Mouse (Mus musculus): ENCODE results near the gene Sh3gl1.

The Sh3gl1 gene

GRCm38 (mm10) chr17:56021161-56021910 lies 15.1 kb downstream of the Sh3gl1 start:
- TF ChIP-seq NANOG (IDR thresholded peaks at IDR 0.05; ENCODE audit: borderline replicate concordance, low read length) = no peak
- TF ChIP-seq CTCF (conservative IDR thresholded peaks at IDR 0.05; ENCODE audit: low read length) = no peak
- TF ChIP-seq POU5F1 (IDR thresholded peaks at IDR 0.05; ENCODE audit: borderline replicate concordance, low read length) = no peak
- no peaks in the 10 kb centered on the region for H3K27me3 ChIP-seq (ENCODE audit: insufficient read depth, low read length)
- H3K4me3 ChIP-seq (replicated peaks; ENCODE audit: low read length) = no peak overlapping the region
- H3K36me3 ChIP-seq (ENCODE audit: insufficient read depth, low read length) = peaks cover 100% of the 10 kb centered on the region
- H3K4me1 ChIP-seq (replicated peaks; ENCODE audit: low read depth, low read length) = peaks cover 73% of the 10 kb centered on the region
- H3K9me3 ChIP-seq (ENCODE audit: low read length) = no peaks in the 10 kb centered on the region

- no peaks in the 10 kb centered on the region for H3K27me3 ChIP-seq (ENCODE audit: insufficient read depth, low read length)
- TF ChIP-seq POU5F1 (IDR thresholded peaks at IDR 0.05; ENCODE audit: borderline replicate concordance, low read length) (no peak), CTCF (conservative IDR thresholded peaks at IDR 0.05; ENCODE audit: low read length) (no peak), NANOG (IDR thresholded peaks at IDR 0.05; ENCODE audit: borderline replicate concordance, low read length) (no peak)
- peaks cover 76% of the 10 kb centered on the region for H3K4me1 ChIP-seq (replicated peaks; ENCODE audit: low read depth, low read length)
- no peak overlapping the region for H3K4me3 ChIP-seq (replicated peaks; ENCODE audit: low read length)
- no peaks in the 10 kb centered on the region for H3K9me3 ChIP-seq (ENCODE audit: low read length)
- peaks cover 100% of the 10 kb centered on the region for H3K36me3 ChIP-seq (ENCODE audit: insufficient read depth, low read length)
Observed at GRCm38 (mm10) chr17:56020400-56021084, 15.9 kb downstream of the Sh3gl1 start.

GRCm38 (mm10) chr17:56018347-56019131 lies 17.9 kb downstream of the Sh3gl1 start:
- H3K4me1 ChIP-seq (replicated peaks; ENCODE audit: low read depth, low read length) = peaks cover 67% of the 10 kb centered on the region
- H3K4me3 ChIP-seq (replicated peaks; ENCODE audit: low read length) = peak overlapping the region; percentile 14
- TF ChIP-seq NANOG (IDR thresholded peaks at IDR 0.05; ENCODE audit: borderline replicate concordance, low read length) (no peak), CTCF (conservative IDR thresholded peaks at IDR 0.05; ENCODE audit: low read length) (no peak; the same call in 1 of the 2 replicates), POU5F1 (IDR thresholded peaks at IDR 0.05; ENCODE audit: borderline replicate concordance, low read length) (no peak)
- H3K36me3 ChIP-seq (ENCODE audit: insufficient read depth, low read length) = peaks cover 98% of the 10 kb centered on the region
- H3K27me3 ChIP-seq (ENCODE audit: insufficient read depth, low read length) = no peaks in the 10 kb centered on the region
- H3K9me3 ChIP-seq (ENCODE audit: low read length) = no peaks in the 10 kb centered on the region

- TF ChIP-seq CTCF (conservative IDR thresholded peaks at IDR 0.05; ENCODE audit: low read length) = no peak
- TF ChIP-seq NANOG (IDR thresholded peaks at IDR 0.05; ENCODE audit: borderline replicate concordance, low read length) = no peak
- TF ChIP-seq POU5F1 (IDR thresholded peaks at IDR 0.05; ENCODE audit: borderline replicate concordance, low read length) = no peak
- H3K9me3 ChIP-seq (ENCODE audit: low read length) = no peaks in the 10 kb centered on the region
- H3K4me1 ChIP-seq (replicated peaks; ENCODE audit: low read depth, low read length) = peaks cover 60% of the 10 kb centered on the region
- no peaks in the 10 kb centered on the region for H3K27me3 ChIP-seq (ENCODE audit: insufficient read depth, low read length)
- peaks cover 98% of the 10 kb centered on the region for H3K36me3 ChIP-seq (ENCODE audit: insufficient read depth, low read length)
- H3K4me3 ChIP-seq (replicated peaks; ENCODE audit: low read length) = no peak overlapping the region
Observed at GRCm38 (mm10) chr17:56017848-56018247, 18.6 kb downstream of the Sh3gl1 start.

GRCm38 (mm10) chr17:56016793-56017785 lies 19.3 kb downstream of the Sh3gl1 start:
- Histone ChIP-seq H3K27me3 (ENCODE audit: insufficient read depth, low read length) (no peaks in the 10 kb centered on the region), H3K9me3 (ENCODE audit: low read length) (no peaks in the 10 kb centered on the region), H3K4me1 (replicated peaks; ENCODE audit: low read depth, low read length) (peaks cover 53% of the 10 kb centered on the region), H3K4me3 (replicated peaks; ENCODE audit: low read length) (no peak overlapping the region), H3K36me3 (ENCODE audit: insufficient read depth, low read length) (peaks cover 97% of the 10 kb centered on the region)
- no peak for TF ChIP-seq CTCF (conservative IDR thresholded peaks at IDR 0.05; ENCODE audit: low read length)
- TF ChIP-seq POU5F1 (IDR thresholded peaks at IDR 0.05; ENCODE audit: borderline replicate concordance, low read length) = no peak
- no peak for TF ChIP-seq NANOG (IDR thresholded peaks at IDR 0.05; ENCODE audit: borderline replicate concordance, low read length)

- Histone ChIP-seq H3K27me3 (ENCODE audit: insufficient read depth, low read length) (no peaks in the 10 kb centered on the region), H3K9me3 (ENCODE audit: low read length) (no peaks in the 10 kb centered on the region), H3K36me3 (ENCODE audit: insufficient read depth, low read length) (peaks cover 97% of the 10 kb centered on the region), H3K4me3 (replicated peaks; ENCODE audit: low read length) (no peak overlapping the region), H3K4me1 (replicated peaks; ENCODE audit: low read depth, low read length) (peaks cover 49% of the 10 kb centered on the region)
- TF ChIP-seq NANOG (IDR thresholded peaks at IDR 0.05; ENCODE audit: borderline replicate concordance, low read length) = no peak
- no peak for TF ChIP-seq CTCF (conservative IDR thresholded peaks at IDR 0.05; ENCODE audit: low read length)
- no peak for TF ChIP-seq POU5F1 (IDR thresholded peaks at IDR 0.05; ENCODE audit: borderline replicate concordance, low read length)
Observed at GRCm38 (mm10) chr17:56016382-56016781, 20.1 kb downstream of the Sh3gl1 start.

- Histone ChIP-seq H3K27me3 (ENCODE audit: insufficient read depth, low read length) (no peaks in the 10 kb centered on the region), H3K36me3 (ENCODE audit: insufficient read depth, low read length) (peaks cover 96% of the 10 kb centered on the region), H3K4me3 (replicated peaks; ENCODE audit: low read length) (no peak overlapping the region), H3K9me3 (ENCODE audit: low read length) (no peaks in the 10 kb centered on the region), H3K4me1 (replicated peaks; ENCODE audit: low read depth, low read length) (peaks cover 56% of the 10 kb centered on the region)
- TF ChIP-seq NANOG (IDR thresholded peaks at IDR 0.05; ENCODE audit: borderline replicate concordance, low read length) = no peak
- TF ChIP-seq POU5F1 (IDR thresholded peaks at IDR 0.05; ENCODE audit: borderline replicate concordance, low read length) = no peak
- no peak for TF ChIP-seq CTCF (conservative IDR thresholded peaks at IDR 0.05; ENCODE audit: low read length)
Observed at GRCm38 (mm10) chr17:56015293-56015692, 21.1 kb downstream of the Sh3gl1 start.
